Mouse (Mus musculus): Measurements from ENCODE around the gene Fabp2.

DNA sequence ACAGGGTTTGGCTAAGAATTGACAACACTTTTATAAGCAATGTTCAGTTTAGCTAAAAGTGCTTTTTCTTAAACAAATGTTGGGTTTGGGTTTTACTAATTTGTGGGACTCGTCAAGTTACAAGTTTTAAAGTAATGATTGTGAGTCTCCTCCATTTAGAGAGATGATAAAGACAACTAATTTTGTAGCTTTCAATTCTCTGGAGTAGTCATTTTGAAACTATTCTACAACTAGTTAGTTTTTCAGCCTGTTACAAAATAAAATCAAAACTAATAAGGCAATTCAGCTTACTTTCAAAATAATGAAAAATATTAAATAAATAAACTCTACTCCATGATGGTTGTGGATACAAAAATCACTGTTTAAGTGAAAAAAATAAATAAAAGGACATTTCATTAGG is 37.6 kb downstream of the Fabp2 start:
- TF ChIP-seq POLR2A (IDR thresholded peaks at IDR 0.05; ENCODE audit: control insufficient read depth, low read depth, low read length): no peak
- TF ChIP-seq CTCF (IDR thresholded peaks at IDR 0.05; ENCODE audit: control insufficient read depth, insufficient read depth, insufficient replicate concordance, low read depth, low read length): no peak

All from testis, adult 2 months (tissue).